Mouse (Mus musculus): ENCODE results near the gene 4930469K13Rik.
A peak's percentile ranks its signal among the peaks of the same experiment; 100 is the strongest.

The 4930469K13Rik gene

GRCm38 (mm10) chr11:34035909-34036658 lies 62.3 kb downstream of the 4930469K13Rik start:
- no peak for DNase-seq (ENCODE audit: low spot score in 2 of 2)

GRCm38 (mm10) chr11:34034794-34035193 lies 63.6 kb downstream of the 4930469K13Rik start:
- no peak for DNase-seq (ENCODE audit: low spot score in 2 of 2)

GRCm38 (mm10) chr11:34034008-34034505 lies 64.3 kb downstream of the 4930469K13Rik start:
- peak in 1 of 2 experiments; percentile 19 for DNase-seq (ENCODE audit: low spot score in 2 of 2)

GRCm38 (mm10) chr11:34031015-34031805 lies 67.1 kb downstream of the 4930469K13Rik start:
- DNase-seq (ENCODE audit: low spot score in 2 of 2) = peak; percentile 60 to 78

GRCm38 (mm10) chr11:34029658-34030057 lies 68.7 kb downstream of the 4930469K13Rik start:
- DNase-seq (ENCODE audit: low spot score in 2 of 2) = no peak

- DNase-seq (ENCODE audit: low spot score in 2 of 2) = no peak
Observed at GRCm38 (mm10) chr11:34025091-34025490, 73.3 kb downstream of the 4930469K13Rik start.

- DNase-seq (ENCODE audit: low spot score in 2 of 2) = no peak
Observed at GRCm38 (mm10) chr11:34012007-34012652, 86.2 kb downstream of the 4930469K13Rik start.

- peak in 1 of 2 experiments; percentile 29 for DNase-seq (ENCODE audit: low spot score in 2 of 2)
Observed at GRCm38 (mm10) chr11:34010859-34011172, 87.5 kb downstream of the 4930469K13Rik start.

GRCm38 (mm10) chr11:34010133-34010858 lies 88.1 kb downstream of the 4930469K13Rik start:
- DNase-seq (ENCODE audit: low spot score in 2 of 2) = no peak

GRCm38 (mm10) chr11:34009316-34010087 lies 88.9 kb downstream of the 4930469K13Rik start:
- peak in 1 of 2 experiments; percentile 17 for DNase-seq (ENCODE audit: low spot score in 2 of 2)

GRCm38 (mm10) chr11:34008702-34009101 lies 89.7 kb downstream of the 4930469K13Rik start:
- DNase-seq (ENCODE audit: low spot score in 2 of 2) = peak; percentile 70 to 76

- peak; percentile 70 to 75 for DNase-seq (ENCODE audit: low spot score in 2 of 2)
Observed at GRCm38 (mm10) chr11:34008214-34008613, 90.1 kb downstream of the 4930469K13Rik start.

GRCm38 (mm10) chr11:34007616-34008015 lies 90.7 kb downstream of the 4930469K13Rik start:
- DNase-seq (ENCODE audit: low spot score in 2 of 2) = no peak

- DNase-seq (ENCODE audit: low spot score in 2 of 2) = no peak
Observed at GRCm38 (mm10) chr11:34002593-34002965, 95.8 kb downstream of the 4930469K13Rik start.

GRCm38 (mm10) chr11:34001938-34002592 lies 96.3 kb downstream of the 4930469K13Rik start:
- DNase-seq (ENCODE audit: low spot score in 2 of 2) = peak; percentile 30 to 35

- DNase-seq (ENCODE audit: low spot score in 2 of 2) = no peak
Observed at GRCm38 (mm10) chr11:34000416-34000815, 97.9 kb downstream of the 4930469K13Rik start.

- no peak for DNase-seq (ENCODE audit: low spot score in 2 of 2)
Observed at GRCm38 (mm10) chr11:33998244-33998643, 100.1 kb downstream of the 4930469K13Rik start.

GRCm38 (mm10) chr11:33993496-33993895 lies 104.9 kb downstream of the 4930469K13Rik start:
- DNase-seq (ENCODE audit: low spot score in 2 of 2) = no peak

GRCm38 (mm10) chr11:33992938-33993337 lies 105.4 kb downstream of the 4930469K13Rik start, which contains the start of gene Kcnip1:
Gene Kcnip1 (minus strand): TSS chr11:33993152.
- no peak for DNase-seq (ENCODE audit: low spot score in 2 of 2)

- no peak for DNase-seq (ENCODE audit: low spot score in 2 of 2)
Observed at GRCm38 (mm10) chr11:33990002-33990401, 108.4 kb downstream of the 4930469K13Rik start.
